Mouse (Mus musculus) hindbrain, postnatal 0 days (tissue): ENCODE data around the gene Neb. TPM values are rescaled to one million over a fixed set of nuclear protein-coding genes. Genes with fewer than 3 reads are reported as not detected.
"Not testable (repeated sequence)": the region's sequence is repeated elsewhere in the genome, so short reads cannot be mapped to it uniquely, and the experiment has no call there.

ENCODE experiments used
- ATAC-seq: fragments of 200-750 bp; cut with Nextera tagmentation; 2 replicates; pipeline ENCODE4 v1.8.0; 2017; ENCODE audit warnings: mild to moderate bottlenecking, moderate TSS enrichment, moderate library complexity
- DNase-seq: peaks from one replicate; pipeline ENCODE4 v3.0.0-alpha.2; 2015; ENCODE audit warnings: low spot score
- H3K27ac ChIP-seq: fragments of 300-500 bp; sonication (generic); 2 replicates; pipeline ENCODE4 v1.5.1; 2014; ENCODE audit warnings: mild to moderate bottlenecking
- H3K27me3 ChIP-seq: fragments of 300-500 bp; sonication (generic); 2 replicates; pipeline ENCODE4 v1.6.1; 2014; ENCODE audit warnings: low read length, mixed read lengths; ENCODE audit not compliant: insufficient read depth
- H3K36me3 ChIP-seq: fragments of 300-500 bp; sonication (generic); 2 replicates; pipeline ENCODE4 v1.6.1; 2014; ENCODE audit warnings: low read length, mixed read lengths; ENCODE audit not compliant: insufficient read depth
- H3K4me1 ChIP-seq: fragments of 300-500 bp; sonication (generic); 2 replicates; pipeline ENCODE4 v1.6.1; 2014; ENCODE audit warnings: antibody characterized with exemption, low read length, mixed read lengths; ENCODE audit not compliant: insufficient read depth
- H3K4me2 ChIP-seq: fragments of 300-500 bp; sonication (generic); 2 replicates; pipeline ENCODE4 v1.6.1; 2014; ENCODE audit warnings: low read depth, mild to moderate bottlenecking, low read length, moderate library complexity, mixed read lengths
- H3K4me3 ChIP-seq: fragments of 300-500 bp; sonication (generic); 2 replicates; pipeline ENCODE4 v1.5.1; 2014; ENCODE audit warnings: low read length
- H3K9ac ChIP-seq: fragments of 300-500 bp; sonication (generic); replicated peaks from 2 replicates; pipeline ENCODE4 v1.6.1; 2014; ENCODE audit warnings: mild to moderate bottlenecking, low read length, moderate library complexity, mixed read lengths
- H3K9me3 ChIP-seq: fragments of 300-500 bp; sonication (generic); 2 replicates; pipeline ENCODE4 v1.6.1; 2016; ENCODE audit warnings: low read length, mixed read lengths
- CTCF ChIP-seq: IDR thresholded peaks from 2 replicates; pipeline ENCODE4 v1.5.1; 2016; ENCODE audit warnings: antibody characterized with exemption, control low read depth, low read depth
- WGBS: fragments of 180-500 bp; shearing (Covaris S2); extraction: QIAGEN DNeasy Blood & Tissue Kit; methylation state at CpG from one replicate; pipeline ENCODE4 v1.1.7; 2014; 5-methylcytosine and 5-hydroxymethylcytosine counted together
- microRNA-seq, 2 experiments: library from miRNA; unstranded; fragments of <30 nt; microRNA quantifications; one replicate each; pipeline ENCODE4; 2016
- polyA plus RNA-seq: library from polyadenylated mRNA; unstranded; fragments of >200 nt; fragmentation: Nextera tagmentation; extraction: Ambion mirVana; gene quantifications from 2 replicates; pipeline ENCODE4 v1.2.1, GENCODE M21; 2015
- total RNA-seq: library from RNA; depleted of rRNA; stranded (reverse); fragments of >200 nt; gene quantifications from 2 replicates; pipeline ENCODE4 v1.2.3, GENCODE M21; 2014; rRNA removed

The Neb gene
- total and polyA plus RNA-seq, 2 experiments from 2014 or later = 0.58 to 1.2 TPM

DNA sequence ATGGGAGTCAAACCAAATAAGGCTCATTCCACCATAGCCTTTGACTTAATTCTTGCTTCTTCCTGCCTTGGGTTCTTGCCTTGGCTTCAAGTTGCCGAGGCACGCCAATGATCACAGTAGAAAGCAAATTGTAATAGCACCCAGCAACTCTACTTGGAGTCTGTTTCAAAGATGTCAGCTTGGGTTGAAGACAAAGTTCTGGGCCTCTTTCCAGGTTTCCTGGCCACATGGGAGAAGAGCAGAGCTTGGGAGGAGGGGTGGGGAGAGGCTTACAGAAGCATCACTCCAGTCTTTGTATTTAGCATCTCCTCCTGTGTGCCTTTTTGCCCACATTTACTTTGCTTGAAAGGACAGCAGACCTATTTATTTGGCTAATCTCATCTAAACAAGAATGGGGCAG lies 244.9 kb downstream of the Neb start:
- 71% methylated on average over 2 of the region's 2 CpGs for WGBS

DNA sequence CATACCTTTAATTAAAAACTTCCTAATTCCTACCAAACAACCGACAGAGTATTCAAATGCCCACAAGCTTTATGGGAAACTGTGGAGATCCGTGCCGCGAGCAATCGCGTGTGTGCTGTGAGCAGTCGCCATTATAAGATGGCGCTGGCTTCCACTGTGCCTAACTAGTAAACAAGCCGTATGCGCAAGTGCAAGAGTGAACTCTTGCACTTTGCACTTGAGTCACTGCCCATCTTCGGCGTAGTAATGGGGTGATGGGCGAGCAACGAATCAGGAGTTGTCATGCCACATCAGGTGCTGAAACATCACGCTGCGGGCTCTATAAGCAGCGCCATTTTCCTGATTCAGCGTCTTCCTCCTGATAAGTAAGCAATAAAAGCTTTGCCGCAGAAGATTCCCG lies 246.9 kb downstream of the Neb start:
- ATAC-seq, H3K27me3 ChIP-seq, DNase-seq, H3K4me2 ChIP-seq, H3K9ac ChIP-seq, H3K4me3 ChIP-seq, H3K4me1 ChIP-seq, H3K36me3 ChIP-seq, H3K27ac ChIP-seq, H3K9me3 ChIP-seq: not testable (repeated sequence)
- WGBS = 98% methylated on average over 20 of the region's 20 CpGs

More for the DNA sequence above, 244.9 kb downstream of the Neb start:
- DNase-seq (peak; percentile 24), ATAC-seq (no peak)
- Histone ChIP-seq H3K27ac (no peak overlapping the region), H3K4me2 (no peak overlapping the region), H3K27me3 (no peaks in the 10 kb centered on the region), H3K4me3 (no peak overlapping the region), H3K36me3 (no peaks in the 10 kb centered on the region), H3K9me3 (no peaks in the 10 kb centered on the region), H3K9ac (no peak overlapping the region), H3K4me1 (no peaks in the 10 kb centered on the region)
- no peak for TF ChIP-seq CTCF

DNA sequence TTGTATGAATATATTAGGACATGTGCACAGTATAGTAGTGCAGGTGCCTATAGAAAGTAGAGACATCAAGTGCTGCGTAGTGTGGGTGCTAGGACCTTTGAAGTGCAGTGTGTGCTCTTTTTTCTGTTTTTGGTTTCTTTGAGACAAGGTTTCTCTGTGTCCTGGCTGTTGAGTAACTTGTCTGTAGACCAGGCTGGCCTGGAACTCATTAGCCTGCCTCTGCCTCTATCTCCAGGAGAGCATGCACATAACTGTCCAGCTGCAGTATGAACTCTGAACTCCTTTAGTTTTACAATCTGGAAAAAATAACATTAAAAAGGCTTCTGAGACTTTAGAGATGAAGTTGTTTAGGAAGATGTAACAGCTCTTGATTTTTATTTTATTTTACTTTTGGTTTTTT lies 264.2 kb downstream of the Neb start:
- ATAC-seq = no peak
- TF ChIP-seq CTCF = no peak
- 96% methylated on average over 1 of the region's 1 CpGs for WGBS

More for the DNA sequence above, 264.2 kb downstream of the Neb start:
- no peak overlapping the region for H3K27ac ChIP-seq
- no peak overlapping the region for H3K4me3 ChIP-seq
- DNase-seq = no peak
- H3K9me3 ChIP-seq = no peaks in the 10 kb centered on the region
- H3K4me2 ChIP-seq = no peak overlapping the region
- H3K9ac ChIP-seq = no peak overlapping the region
- peaks cover 45% of the 10 kb centered on the region for H3K36me3 ChIP-seq
- no peaks in the 10 kb centered on the region for H3K4me1 ChIP-seq
- no peaks in the 10 kb centered on the region for H3K27me3 ChIP-seq

Small RNA genes lying within 50 kb of the gene (microRNA-seq; reads per million reads assigned to microRNA genes)
- gene Gm22095 = 0 reads per million in 2 experiments

Other genes with a start within 250 kb of the Neb start
- 51.0 and 53.2 TPM in 2 replicates for gene Arl5a, start 46.4 kb upstream of the Neb start, total RNA-seq
- 25.6 and 28.0 TPM in 2 replicates for gene Arl5a, start 46.4 kb upstream of the Neb start, polyA plus RNA-seq